Mouse (Mus musculus): Measurements from ENCODE around the gene Thoc5. TPM values are rescaled to one million over a fixed set of nuclear protein-coding genes. Genes with fewer than 3 reads are reported as not detected.

Gene Thoc5
- polyA plus RNA-seq (2012; rRNA removed): 20.7 and 26.8 TPM in 2 replicates

DNA sequence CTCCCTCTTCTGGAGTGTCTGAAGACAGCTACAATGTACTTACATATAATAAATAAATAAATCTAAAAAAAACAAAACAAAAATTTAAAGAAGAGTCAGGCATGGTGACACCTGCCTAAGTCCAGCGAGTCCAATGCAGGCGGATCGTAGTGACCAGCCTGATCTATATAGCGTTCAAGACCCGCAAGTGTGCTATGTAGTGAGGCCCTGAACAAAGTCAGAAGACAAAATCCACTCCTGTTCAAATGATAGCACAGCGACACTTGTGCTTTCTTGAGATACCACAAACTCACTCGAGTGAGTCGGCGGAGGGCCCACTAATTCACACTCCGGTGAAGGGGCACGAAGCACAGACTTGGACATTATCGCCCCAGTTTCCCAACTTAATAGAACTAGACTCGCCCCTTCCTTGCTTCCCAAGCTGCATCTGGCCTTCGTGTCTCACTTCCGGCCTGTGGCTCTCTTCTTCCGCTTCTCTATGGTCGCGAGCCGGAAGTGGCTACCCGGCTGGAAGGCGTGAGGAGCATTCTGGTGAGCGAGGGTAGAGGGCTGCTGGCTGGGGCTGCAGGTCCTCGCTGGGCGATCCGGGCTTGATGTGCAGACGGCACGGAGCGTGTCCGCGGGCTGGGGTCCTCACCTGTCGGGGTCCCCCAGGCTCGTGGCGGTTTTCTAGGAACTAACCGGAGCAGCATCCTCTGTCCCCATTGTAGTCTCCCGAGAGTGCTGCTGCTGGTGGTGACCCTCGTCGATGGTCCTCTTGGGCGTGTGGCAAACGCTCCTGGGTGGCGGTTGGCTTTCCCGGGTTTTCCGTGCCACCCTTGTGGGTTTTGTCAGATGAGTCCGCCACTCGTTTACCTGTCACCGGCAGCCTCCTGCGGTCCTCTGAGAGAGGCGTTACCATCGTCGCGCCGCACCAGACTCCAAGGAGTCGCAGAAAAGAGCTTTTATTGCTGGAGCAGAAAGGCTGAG is at the start of gene Thoc5:
Gene Thoc5, plus strand, starts transcription at position 473 of the 969 bp plus-strand sequence.

DNA sequence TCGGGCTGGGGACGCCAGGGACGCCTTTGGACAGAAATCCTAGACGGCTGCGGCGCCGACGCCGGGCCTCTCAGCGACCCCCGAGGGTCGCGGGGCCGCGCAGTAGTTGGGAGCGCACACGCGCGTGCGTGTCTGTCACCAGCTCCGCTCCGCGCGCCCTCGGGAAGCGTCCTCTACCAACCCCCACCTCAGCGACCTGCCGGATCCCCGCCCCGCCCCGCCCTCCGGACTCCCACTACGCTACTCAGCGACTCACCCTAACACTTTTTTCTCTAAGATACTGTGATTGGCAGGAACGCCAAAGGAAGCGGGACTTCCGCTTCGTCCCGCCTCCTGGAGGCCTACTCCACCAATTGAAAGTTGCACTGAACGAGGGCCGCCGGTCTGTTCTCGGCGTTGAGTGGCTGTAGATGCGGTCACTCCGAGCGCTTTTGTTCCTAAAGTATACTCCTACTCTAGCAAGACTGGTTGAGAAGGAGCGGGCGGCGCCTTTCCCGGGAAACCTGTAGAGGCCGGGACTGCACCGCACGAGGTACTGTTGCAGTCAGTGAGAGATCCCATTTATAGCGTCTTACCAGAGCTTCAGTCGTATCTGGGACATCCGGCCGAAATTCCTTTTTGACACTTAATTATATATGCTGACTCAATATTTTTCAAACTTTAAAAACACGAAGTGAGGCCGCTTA is 45.7 kb upstream of the Thoc5 start, which contains the start of gene Nf2:
Gene Nf2, minus strand, starts transcription at position 279 of the 686 bp plus-strand sequence.

DNA sequence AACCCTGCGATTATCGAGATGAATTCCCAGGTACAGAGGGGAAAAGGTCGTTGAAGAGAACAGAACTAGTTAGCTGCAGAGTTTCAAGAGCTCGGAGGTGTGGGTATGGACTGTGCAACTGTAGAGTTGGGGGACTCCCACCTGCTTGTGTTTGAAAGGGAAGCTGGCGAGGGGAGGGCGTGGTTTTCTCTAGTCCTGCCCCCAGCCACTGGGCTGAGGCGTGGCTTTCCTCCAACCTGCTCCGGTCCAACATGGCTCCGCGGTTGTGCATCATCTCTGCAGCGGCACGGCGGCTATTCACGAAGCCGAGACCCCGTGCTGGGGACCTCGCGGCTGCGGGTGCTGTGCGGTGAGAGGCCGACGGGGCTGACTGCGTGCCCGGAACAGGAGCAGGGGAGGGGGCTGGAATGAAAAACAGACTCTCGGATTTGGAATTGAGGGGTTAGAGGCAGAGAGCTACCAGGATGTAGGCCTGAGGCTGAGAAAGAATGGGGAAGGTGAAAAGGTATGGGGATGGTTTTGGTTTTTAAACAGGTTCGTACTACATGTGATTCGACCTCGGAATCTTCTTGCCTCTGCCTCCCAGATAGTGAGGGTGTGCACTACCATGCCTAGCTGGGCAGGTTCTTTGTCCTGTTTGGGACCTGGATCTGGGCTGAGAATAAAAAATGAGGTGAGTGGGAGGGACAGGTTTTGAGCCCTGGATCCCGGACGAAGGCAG is 21.2 kb upstream of the Thoc5 start, which contains the start of gene Nipsnap1:
Gene Nipsnap1, plus strand, starts transcription at position 197 of the 721 bp plus-strand sequence.

DNA sequence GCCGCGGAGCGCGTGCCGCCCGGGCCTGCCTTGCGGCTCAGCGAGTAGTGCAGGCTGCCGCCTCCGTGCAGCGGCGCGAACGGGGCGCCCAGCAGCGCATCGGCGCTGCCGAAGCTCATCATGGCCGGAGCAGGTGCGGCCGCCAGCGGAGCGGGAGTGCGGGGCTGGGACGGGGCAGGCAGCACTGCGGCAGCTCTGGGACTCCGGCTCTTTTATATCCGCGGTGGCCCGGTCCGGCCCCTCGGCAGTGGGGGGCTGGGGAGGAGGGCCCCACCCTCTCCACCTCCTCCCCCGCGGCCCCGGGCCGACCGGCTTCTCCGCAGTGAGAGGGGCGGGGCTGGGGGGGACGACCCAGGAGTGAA is 52.7 kb downstream of the Thoc5 start, which contains the start of gene Nefh:
Gene Nefh, minus strand, starts transcription at position 252 of the 362 bp plus-strand sequence.

Other genes starting within 250 kb of the Thoc5 start
- 444 and 446 TPM in 2 replicates for gene Uqcr10, start 191.0 kb upstream of the Thoc5 start, polyA plus RNA-seq (2012; rRNA removed)
- 60.1 and 64.9 TPM in 2 replicates for gene Zmat5, start 190.6 kb upstream of the Thoc5 start, polyA plus RNA-seq (2012; rRNA removed)
- 0.07 and 0.08 TPM in 2 replicates for gene Cabp7, start 148.5 kb upstream of the Thoc5 start, polyA plus RNA-seq (2012; rRNA removed)
- 55.2 and 55.3 TPM in 2 replicates for gene Nf2, start 45.8 kb upstream of the Thoc5 start, polyA plus RNA-seq (2012; rRNA removed)
- 59.6 and 61.6 TPM in 2 replicates for gene Nipsnap1, start 21.4 kb upstream of the Thoc5 start, polyA plus RNA-seq (2012; rRNA removed)
- 3.8 and 7.2 TPM in 2 replicates for gene Nefh, start 52.7 kb downstream of the Thoc5 start, polyA plus RNA-seq (2012; rRNA removed)
- gene Ap1b1, start 91.5 kb downstream of the Thoc5 start, polyA plus RNA-seq (2012; rRNA removed): 84.4 and 85.3 TPM in 2 replicates
- 74.9 and 98.7 TPM in 2 replicates for gene Rasl10a, start 162.8 kb downstream of the Thoc5 start, polyA plus RNA-seq (2012; rRNA removed)
- gene Gas2l1, start 170.0 kb downstream of the Thoc5 start, polyA plus RNA-seq (2012; rRNA removed): 108 and 129 TPM in 2 replicates
- gene Rhbdd3, start 203.6 kb downstream of the Thoc5 start, polyA plus RNA-seq (2012; rRNA removed): 52.4 and 62.2 TPM in 2 replicates
- 592 and 1,072 TPM in 2 replicates for gene Ewsr1, start 203.9 kb downstream of the Thoc5 start, polyA plus RNA-seq (2012; rRNA removed)